ENCODE assay signal across 13 mouse cellular contexts in the genomic region with DNA sequence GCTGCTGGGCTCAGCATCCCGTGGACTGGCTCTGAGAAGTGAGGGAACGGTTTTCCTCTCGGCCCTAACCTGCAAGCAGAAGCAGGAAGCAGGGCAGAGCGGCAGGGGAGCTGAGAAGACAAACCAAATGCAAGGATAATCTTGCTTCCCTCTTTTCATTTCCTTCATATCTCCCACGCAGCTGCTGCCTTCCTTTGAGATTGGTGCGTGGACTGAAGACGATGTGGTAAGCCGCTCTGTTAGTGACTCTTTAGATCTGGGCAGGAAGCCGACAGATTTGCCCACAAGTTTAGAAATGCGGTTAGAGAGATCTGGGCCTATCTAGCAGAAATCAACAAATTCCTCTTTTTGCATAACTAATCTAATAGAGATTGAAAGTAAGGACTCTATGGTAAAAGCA.
DNase-seq lines count a peak whose midpoint lies in the region; ATAC-seq lines count a peak whose summit lies in the region.
"Had no signal": no experiment of that assay in that cellular context is flagged by ENCODE, and none has a peak within 500 bp of the region (broad histone marks: within the 10 kb centered on the region; RNA-seq: fewer than 3 reads in every experiment).

No protein-coding gene starts in this region.

- peak; percentile 15 to 34 for DNase-seq in layer of hippocampus, adult 18-20 months (ENCODE audit: low spot score in 2 of 2)
- no peak for DNase-seq in layer of hippocampus, adult 11-12 months (ENCODE audit: low spot score)
- peak; percentile 61 for DNase-seq in 416B (ENCODE audit: low read depth)
- peak; percentile 61 for DNase-seq in brain, adult 2 months (ENCODE audit: low read depth, low spot score)
- no peak for DNase-seq in cerebellum, adult 8-10 months
- no peak for DNase-seq in cerebellum, adult 18-20 months
- DNase-seq: adrenal gland, adult 8-10 months; B cell, adult 2 months; cerebellum, postnatal 10 days; gastrocnemius, postnatal 25 days; liver, postnatal 0 days had no signal

- ATAC-seq in monocyte, adult 5-6 weeks (replicated peaks; ENCODE audit: insufficient number of reproducible peaks, low FRiP score, low TSS enrichment, poor library complexity, severe bottlenecking): 0 out of 2 replicates have a peak, but pooled peaks have one; percentile 8
- ATAC-seq: liver, postnatal 0 days; midbrain, embryonic 16.5 days had no signal

Comparison
In these comparisons a context has a peak if more than half of its experiments do, and no peak if none do; other contexts are left out.
1. DNase-seq: peak in layer of hippocampus, adult 18-20 months (2 of 2), 416B (single experiment) and brain, adult 2 months (single experiment); none in layer of hippocampus, adult 11-12 months (single experiment), cerebellum, adult 8-10 months (single experiment) and cerebellum, adult 18-20 months (0 of 2).